Mouse (Mus musculus) MEL (cell line): ENCODE measurements at regions not wholly inside any gene's neighbourhood (a gene's known extent, or its start where the extent isn't known, plus 50 kb on each side); places are given as distances from the start of the nearest gene placed in this dataset.

Source experiments
- CHD1 ChIP-seq: IDR thresholded peaks from 2 replicates; pipeline ENCODE4 v1.6.1; 2012; ENCODE audit warnings: low read depth, mild to moderate bottlenecking, inconsistent platforms, low read length, improper control_type of control experiment
- CTCF ChIP-seq, 3 experiments: IDR thresholded peaks in 2 of 3; conservative IDR thresholded peaks in 1 of 3; 2 replicates each; pipeline ENCODE4 v1.5.1; 2011 to 2012; ENCODE audit warnings: low read length in 3 of 3, low read depth in 2 of 3, mild to moderate bottlenecking in 2 of 3, improper control_type of control experiment in 1 of 3, inconsistent platforms in 1 of 3, mixed read lengths in 1 of 3, moderate library complexity in 1 of 3; ENCODE audit not compliant: control insufficient read depth in 1 of 3, insufficient read depth in 1 of 3, poor library complexity in 1 of 3, severe bottlenecking in 1 of 3
- GATA1 ChIP-seq: IDR thresholded peaks from 2 replicates; pipeline ENCODE4 v1.6.1; 2011; ENCODE audit warnings: low read depth, low read length, improper control_type of control experiment
- HCFC1 ChIP-seq: IDR thresholded peaks from 2 replicates; pipeline ENCODE4 v1.6.1; 2012; ENCODE audit warnings: low read depth, mild to moderate bottlenecking, inconsistent platforms, low read length, improper control_type of control experiment, moderate library complexity
- MAX ChIP-seq: IDR thresholded peaks from 2 replicates; pipeline ENCODE4 v1.6.1; 2011; ENCODE audit warnings: low read length, improper control_type of control experiment
- MYC ChIP-seq: IDR thresholded peaks from 2 replicates; pipeline ENCODE4 v1.6.1; 2011; ENCODE audit warnings: low read depth, mild to moderate bottlenecking, low read length, improper control_type of control experiment, moderate library complexity
- POLR2A ChIP-seq, 2 experiments: IDR thresholded peaks; 2 replicates each; pipeline ENCODE4 v1.6.1; 2011 to 2012; ENCODE audit warnings: low read length in 2 of 2, mild to moderate bottlenecking in 2 of 2, control low read depth in 1 of 2, improper control_type of control experiment in 1 of 2, low read depth in 1 of 2, moderate library complexity in 1 of 2; ENCODE audit not compliant: control insufficient read depth in 1 of 2, insufficient read depth in 1 of 2, poor library complexity in 1 of 2
- POLR2AphosphoS2 ChIP-seq: IDR thresholded peaks from 2 replicates; pipeline ENCODE4 v1.6.1; 2011; ENCODE audit warnings: low read length, improper control_type of control experiment
- SMC3 ChIP-seq: IDR thresholded peaks from 2 replicates; pipeline ENCODE4 v1.6.1; 2011; ENCODE audit warnings: low read depth, low read length, improper control_type of control experiment
- TAL1 ChIP-seq: IDR thresholded peaks from 2 replicates; pipeline ENCODE4 v1.6.1; 2012; ENCODE audit warnings: mild to moderate bottlenecking, inconsistent platforms, low read length, moderate library complexity, mixed read lengths
- USF1 ChIP-seq: IDR thresholded peaks from 2 replicates; pipeline ENCODE4 v1.6.1; 2014; ENCODE audit warnings: low read depth, mild to moderate bottlenecking, inconsistent platforms, low read length, improper control_type of control experiment, moderate library complexity

GRCm38 (mm10) chr4:55216175-55216545 lies 133.7 kb upstream of the Rad23b start:
- no peak for TF ChIP-seq POLR2A (IDR thresholded peaks at IDR 0.05; ENCODE audit: control insufficient read depth in 1 of 2, insufficient read depth in 1 of 2, low read depth in 1 of 2, low read length in 2 of 2, poor library complexity in 1 of 2)
- TF ChIP-seq CTCF (IDR thresholded peaks at IDR 0.05 in 2 of 3, conservative IDR thresholded peaks at IDR 0.05 in 1 of 3; ENCODE audit: control insufficient read depth in 1 of 3, insufficient read depth in 1 of 3, low read depth in 2 of 3, low read length in 3 of 3, poor library complexity in 1 of 3, severe bottlenecking in 1 of 3): no peak
- no peak for TF ChIP-seq MYC
- no peak for TF ChIP-seq USF1
- no peak for TF ChIP-seq POLR2AphosphoS2
- no peak for TF ChIP-seq CHD1
- no peak for TF ChIP-seq TAL1
- TF ChIP-seq HCFC1: no peak
- TF ChIP-seq SMC3: no peak
- no peak for TF ChIP-seq MAX
- TF ChIP-seq GATA1: no peak
